Mouse (Mus musculus) brain, embryonic 18.5 days (tissue): ENCODE measurements around the gene Tldc2.

Experiments
- DNase-seq: peaks from one replicate; pipeline ENCODE4 v3.0.0-alpha.2; 2012; ENCODE audit warnings: low read depth, low spot score

Gene Tldc2

GRCm38 (mm10) chr2:157086796-157087195 is at the start of gene Tldc2:
Tldc2 (plus strand) TSS chr2:157087055.
- no peak for DNase-seq

GRCm38 (mm10) chr2:157037303-157037702 is 49.6 kb upstream of the Tldc2 start:
- DNase-seq = no peak

GRCm38 (mm10) chr2:157039900-157040648 is 46.8 kb upstream of the Tldc2 start:
- no peak for DNase-seq

GRCm38 (mm10) chr2:157040649-157041046 is 46.2 kb upstream of the Tldc2 start:
- no peak for DNase-seq

GRCm38 (mm10) chr2:157041421-157041820 is 45.4 kb upstream of the Tldc2 start:
- DNase-seq = no peak

GRCm38 (mm10) chr2:157043556-157043955 is 43.3 kb upstream of the Tldc2 start:
- DNase-seq = no peak

GRCm38 (mm10) chr2:157043987-157044386 is 42.9 kb upstream of the Tldc2 start:
- DNase-seq = no peak

GRCm38 (mm10) chr2:157045932-157046331 is 40.9 kb upstream of the Tldc2 start:
- DNase-seq = no peak

- DNase-seq = no peak
Observed at GRCm38 (mm10) chr2:157046956-157047355, 39.9 kb upstream of the Tldc2 start.

GRCm38 (mm10) chr2:157048395-157049181 is 38.3 kb upstream of the Tldc2 start:
- no peak for DNase-seq

- DNase-seq = peak; percentile 81
Observed at GRCm38 (mm10) chr2:157049831-157050243, 37.0 kb upstream of the Tldc2 start.

- DNase-seq = no peak
Observed at GRCm38 (mm10) chr2:157052448-157052847, 34.4 kb upstream of the Tldc2 start.

GRCm38 (mm10) chr2:157053124-157053523 is 33.7 kb upstream of the Tldc2 start:
- no peak for DNase-seq

GRCm38 (mm10) chr2:157053787-157054186 is 33.1 kb upstream of the Tldc2 start:
- DNase-seq = no peak

GRCm38 (mm10) chr2:157054297-157054696 is 32.6 kb upstream of the Tldc2 start:
- no peak for DNase-seq

GRCm38 (mm10) chr2:157054816-157055215 is 32.0 kb upstream of the Tldc2 start:
- DNase-seq = no peak

- no peak for DNase-seq
Observed at GRCm38 (mm10) chr2:157055721-157056120, 31.1 kb upstream of the Tldc2 start.

GRCm38 (mm10) chr2:157057186-157057585 is 29.7 kb upstream of the Tldc2 start:
- DNase-seq = no peak

GRCm38 (mm10) chr2:157057758-157058157 is 29.1 kb upstream of the Tldc2 start:
- DNase-seq = no peak

GRCm38 (mm10) chr2:157058342-157058998 is 28.4 kb upstream of the Tldc2 start:
- DNase-seq = no peak

- no peak for DNase-seq
Observed at GRCm38 (mm10) chr2:157059166-157059565, 27.7 kb upstream of the Tldc2 start.

- DNase-seq = no peak
Observed at GRCm38 (mm10) chr2:157060037-157060436, 26.8 kb upstream of the Tldc2 start.
